Mouse (Mus musculus) stomach, embryonic 16.5 days (tissue): ENCODE measurements around the gene Nmur1. TPM values are rescaled to one million over a fixed set of nuclear protein-coding genes. Genes with fewer than 3 reads are reported as not detected.

Source experiments
- ATAC-seq: fragments of 200-750 bp; cut with Nextera tagmentation; 2 replicates; pipeline ENCODE4 v1.8.0; 2017; ENCODE audit warnings: moderate number of reproducible peaks, moderate TSS enrichment; ENCODE audit not compliant: insufficient read depth, low FRiP score
- H3K27ac ChIP-seq: fragments of 300-500 bp; sonication (generic); 2 replicates; pipeline ENCODE4 v1.5.1; 2014; ENCODE audit warnings: low read length
- H3K27me3 ChIP-seq: fragments of 300-500 bp; sonication (generic); 2 replicates; pipeline ENCODE4 v1.6.1; 2014; ENCODE audit warnings: low read length, control low read depth, mixed read lengths; ENCODE audit not compliant: control insufficient read depth, insufficient read depth
- H3K36me3 ChIP-seq: fragments of 300-500 bp; sonication (generic); 2 replicates; pipeline ENCODE4 v1.6.1; 2014; ENCODE audit warnings: low read length; ENCODE audit not compliant: control insufficient read depth, insufficient read depth
- H3K4me1 ChIP-seq: fragments of 300-500 bp; sonication (generic); 2 replicates; pipeline ENCODE4 v1.6.1; 2014; ENCODE audit warnings: low read length, control low read depth, mixed read lengths; ENCODE audit not compliant: control insufficient read depth, insufficient read depth
- H3K4me2 ChIP-seq: fragments of 300-500 bp; sonication (generic); 2 replicates; pipeline ENCODE4 v1.6.1; 2014; ENCODE audit warnings: low read depth, low read length, mixed read lengths
- H3K4me3 ChIP-seq: fragments of 300-500 bp; sonication (generic); replicated peaks from 2 replicates; pipeline ENCODE4 v1.5.1; 2014; ENCODE audit warnings: mild to moderate bottlenecking, low read length
- H3K9ac ChIP-seq: fragments of 300-500 bp; sonication (generic); 2 replicates; pipeline ENCODE4 v1.6.1; 2014; ENCODE audit warnings: low read length
- H3K9me3 ChIP-seq: fragments of 300-500 bp; sonication (generic); replicated peaks from 2 replicates; pipeline ENCODE4 v1.6.1; 2016; ENCODE audit warnings: low read length, control low read depth; ENCODE audit not compliant: control insufficient read depth
- WGBS: fragments of 180-500 bp; shearing (Covaris S2); extraction: QIAGEN DNeasy Blood & Tissue Kit; methylation state at CpG from one replicate; pipeline ENCODE4 v1.1.7; 2014; 5-methylcytosine and 5-hydroxymethylcytosine counted together
- polyA plus RNA-seq: library from polyadenylated mRNA; unstranded; fragments of >200 nt; fragmentation: Nextera tagmentation; extraction: Ambion mirVana; gene quantifications from 2 replicates; pipeline ENCODE4 v1.2.1, GENCODE M21; 2015

Nmur1 gene
- polyA plus RNA-seq, 1 experiment from 2014 or later = not detected

DNA sequence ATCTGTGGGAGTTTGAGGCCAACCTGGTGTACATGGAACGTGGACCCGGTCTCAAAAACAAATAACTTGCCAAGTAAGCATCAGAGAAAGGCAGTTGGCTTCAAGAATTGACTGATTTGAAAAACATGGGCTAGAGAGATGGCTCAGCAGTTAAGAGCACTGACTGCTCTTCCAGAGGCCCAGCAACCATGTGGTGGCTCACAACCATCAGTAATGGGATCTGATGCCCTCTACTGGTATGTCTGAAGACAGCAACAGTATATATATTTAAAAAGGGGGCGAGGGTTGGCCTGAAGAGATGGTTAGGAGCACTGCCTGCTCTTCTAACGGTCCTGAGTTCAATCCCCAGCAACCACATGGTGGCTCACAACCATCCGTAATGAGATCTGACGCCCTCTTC is 62.4 kb downstream of the Nmur1 start:
- no peaks in the 10 kb centered on the region for H3K36me3 ChIP-seq
- peaks cover 6% of the 10 kb centered on the region for H3K4me1 ChIP-seq
- H3K4me3 ChIP-seq = no peak overlapping the region
- H3K4me2 ChIP-seq = no peak overlapping the region
- 16% methylated on average over 6 of the region's 6 CpGs for WGBS
- H3K9me3 ChIP-seq = no peaks in the 10 kb centered on the region
- no peaks in the 10 kb centered on the region for H3K27me3 ChIP-seq
- no peak overlapping the region for H3K9ac ChIP-seq
- no peak overlapping the region for H3K27ac ChIP-seq
- ATAC-seq = no peak

DNA sequence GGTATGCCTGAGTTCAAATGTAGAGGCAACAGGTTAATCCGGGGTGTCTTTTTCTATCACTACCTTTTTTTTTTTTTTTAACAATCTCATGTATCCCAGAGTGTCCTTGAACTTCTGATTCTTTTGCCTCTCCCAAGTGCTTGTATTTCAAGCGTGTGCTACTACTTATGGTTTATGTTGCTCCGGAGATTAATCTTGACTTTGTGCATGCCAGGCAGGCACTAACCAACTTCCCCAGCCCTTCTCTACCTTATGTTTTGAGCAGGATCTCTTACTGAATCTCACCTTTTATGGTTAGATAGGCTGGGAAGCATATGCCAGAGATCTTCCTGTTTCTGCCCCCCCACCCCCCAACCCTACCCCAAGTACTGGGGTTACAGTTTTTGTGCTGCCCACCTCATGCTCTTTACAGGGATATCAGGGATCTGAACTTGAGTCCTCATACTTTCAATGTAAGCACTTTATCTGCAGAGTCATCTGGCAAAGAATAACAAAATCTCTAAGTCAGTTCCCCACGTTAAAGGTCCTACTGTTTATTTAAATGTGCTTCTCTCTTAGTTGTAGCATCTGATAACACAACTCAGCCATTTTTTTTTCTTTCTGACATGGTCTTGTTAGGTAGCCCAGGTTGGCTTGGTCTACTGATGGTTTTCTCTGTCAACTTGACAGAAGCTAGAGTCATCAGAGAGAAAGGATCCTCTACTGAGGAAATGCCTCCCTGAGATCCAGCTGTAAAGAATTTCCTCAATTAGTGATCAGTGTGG is 64.0 kb downstream of the Nmur1 start:
- H3K4me1 ChIP-seq = peaks cover 14% of the 10 kb centered on the region
- no peak overlapping the region for H3K27ac ChIP-seq
- WGBS = 78% methylated on average over 4 of the region's 4 CpGs
- H3K4me2 ChIP-seq = no peak overlapping the region
- ATAC-seq = no peak
- H3K9me3 ChIP-seq = no peaks in the 10 kb centered on the region
- no peak overlapping the region for H3K4me3 ChIP-seq
- H3K36me3 ChIP-seq = peaks cover 4% of the 10 kb centered on the region; the same call in 1 of the 2 replicates
- no peak overlapping the region for H3K9ac ChIP-seq
- H3K27me3 ChIP-seq = no peaks in the 10 kb centered on the region

DNA sequence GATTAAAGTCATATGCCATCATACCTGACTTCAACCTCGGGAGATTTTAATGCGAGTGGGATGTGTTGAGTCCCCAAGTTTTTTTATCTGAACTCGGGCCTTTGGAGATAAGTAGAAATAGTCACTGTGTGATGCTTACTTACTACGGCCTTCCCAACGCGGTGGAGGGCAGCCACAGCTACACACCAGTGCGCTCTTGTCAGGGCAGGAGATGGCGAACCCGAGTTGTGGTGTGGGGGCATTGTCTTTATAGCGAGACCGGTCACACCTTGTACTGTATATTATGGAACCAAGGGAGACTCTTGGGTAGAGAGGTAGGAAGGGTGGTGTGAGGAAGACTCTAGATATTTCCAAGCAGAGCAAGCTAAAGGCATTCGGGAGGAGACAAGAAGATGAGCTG is 65.6 kb downstream of the Nmur1 start:
- ATAC-seq = no peak
- H3K4me2 ChIP-seq = peak overlapping the region; percentile 75
- H3K36me3 ChIP-seq = peaks cover 16% of the 10 kb centered on the region; the same call in 1 of the 2 replicates
- H3K9me3 ChIP-seq = no peaks in the 10 kb centered on the region
- H3K27me3 ChIP-seq = no peaks in the 10 kb centered on the region
- 19% methylated on average over 12 of the region's 12 CpGs for WGBS
- peak overlapping the region; percentile 94 for H3K9ac ChIP-seq
- peak overlapping the region; percentile 88; the same call in 1 of the 2 replicates for H3K27ac ChIP-seq
- peaks cover 19% of the 10 kb centered on the region for H3K4me1 ChIP-seq
- peak overlapping the region; percentile 81 for H3K4me3 ChIP-seq

DNA sequence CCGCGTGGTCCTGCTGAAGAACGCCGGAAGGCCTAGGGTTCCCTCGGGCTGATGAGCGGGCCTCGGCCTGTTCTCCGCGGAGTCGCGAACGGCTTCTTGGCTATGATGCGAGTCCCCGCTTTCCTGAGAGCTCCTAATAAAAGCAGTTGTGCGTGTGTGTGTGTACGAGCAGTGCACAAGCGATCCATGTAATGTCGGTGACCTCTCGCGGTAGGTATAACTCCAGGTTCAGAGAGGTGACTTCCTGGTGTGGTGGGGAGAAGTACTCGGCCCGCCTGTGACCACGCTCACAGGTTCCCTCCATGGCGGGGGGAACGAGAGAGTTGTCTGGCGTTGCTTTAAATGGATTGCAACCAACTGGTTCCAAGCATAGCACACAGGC is 66.2 kb downstream of the Nmur1 start:
- Histone ChIP-seq H3K4me3 (peak overlapping the region; percentile 81), H3K36me3 (peaks cover 22% of the 10 kb centered on the region; the same call in 1 of the 2 replicates), H3K9me3 (no peaks in the 10 kb centered on the region), H3K9ac (peak overlapping the region; percentile 94), H3K27ac (peak overlapping the region; percentile 88), H3K27me3 (no peaks in the 10 kb centered on the region), H3K4me2 (peak overlapping the region; percentile 75), H3K4me1 (peaks cover 19% of the 10 kb centered on the region)
- WGBS = under 1% methylated on average over 26 of the region's 26 CpGs
- ATAC-seq = peak; percentile 1; the same call in 1 of the 2 replicates

DNA sequence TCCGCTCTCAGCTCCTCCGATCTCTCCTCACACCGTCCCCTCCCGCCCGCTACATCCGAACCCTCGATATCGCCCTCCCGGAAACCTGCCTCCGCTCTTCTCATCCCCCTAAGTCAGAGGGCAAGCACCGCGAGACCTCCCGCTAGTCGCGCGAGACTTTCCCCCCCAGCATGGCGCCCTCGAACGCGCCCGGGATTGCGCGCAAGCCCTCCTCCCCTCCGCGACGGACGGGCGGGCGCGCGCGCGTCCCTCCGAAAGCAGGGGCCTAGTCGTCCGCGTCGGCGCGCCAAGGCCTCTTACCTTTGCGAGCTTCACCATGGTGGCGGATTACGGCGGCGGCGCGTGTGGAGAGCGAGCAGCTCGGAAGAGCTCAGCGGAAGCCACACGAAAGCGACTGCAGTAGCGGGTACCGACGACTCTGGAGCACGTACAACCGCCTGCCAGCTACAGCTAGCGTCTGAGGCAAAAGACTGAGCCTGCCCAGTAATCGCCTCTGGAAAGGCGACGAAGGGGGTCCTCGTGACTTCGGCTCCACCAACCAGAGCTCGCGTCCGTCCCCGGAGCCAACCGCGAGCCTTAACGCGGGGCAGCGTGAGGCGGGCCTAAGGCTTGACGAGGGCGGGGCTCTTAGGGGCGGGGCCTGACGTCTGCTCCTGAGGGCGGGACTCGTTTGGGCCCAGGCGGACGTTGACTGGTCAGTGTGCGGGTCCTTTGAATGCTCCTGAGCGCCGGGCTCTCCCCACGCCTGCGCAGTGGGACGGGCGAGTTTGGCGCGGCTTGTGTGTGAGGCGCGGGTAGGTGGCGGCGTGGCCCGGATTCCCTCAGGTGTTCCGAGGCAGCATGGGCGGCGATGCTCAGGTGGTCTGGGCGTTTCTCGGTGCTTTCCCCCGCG is 66.9 kb downstream of the Nmur1 start, which contains the start of gene Ncl:
Gene Ncl (minus strand): TSS at position 495 of the 892 bp plus-strand sequence.
- Histone ChIP-seq H3K27me3 (no peaks in the 10 kb centered on the region), H3K9ac (peak within 1 kb of the TSS; percentile 95), H3K4me3 (peak within 1 kb of the TSS; percentile 81), H3K4me2 (peak within 1 kb of the TSS; percentile 88), H3K27ac (peak within 1 kb of the TSS; percentile 99), H3K36me3 (peaks cover 23% of the 10 kb centered on the region; the same call in 1 of the 2 replicates), H3K4me1 (peaks cover 19% of the 10 kb centered on the region), H3K9me3 (no peaks in the 10 kb centered on the region)
- WGBS = under 1% methylated on average over 102 of the region's 102 CpGs
- peak; percentile 99 for ATAC-seq

DNA sequence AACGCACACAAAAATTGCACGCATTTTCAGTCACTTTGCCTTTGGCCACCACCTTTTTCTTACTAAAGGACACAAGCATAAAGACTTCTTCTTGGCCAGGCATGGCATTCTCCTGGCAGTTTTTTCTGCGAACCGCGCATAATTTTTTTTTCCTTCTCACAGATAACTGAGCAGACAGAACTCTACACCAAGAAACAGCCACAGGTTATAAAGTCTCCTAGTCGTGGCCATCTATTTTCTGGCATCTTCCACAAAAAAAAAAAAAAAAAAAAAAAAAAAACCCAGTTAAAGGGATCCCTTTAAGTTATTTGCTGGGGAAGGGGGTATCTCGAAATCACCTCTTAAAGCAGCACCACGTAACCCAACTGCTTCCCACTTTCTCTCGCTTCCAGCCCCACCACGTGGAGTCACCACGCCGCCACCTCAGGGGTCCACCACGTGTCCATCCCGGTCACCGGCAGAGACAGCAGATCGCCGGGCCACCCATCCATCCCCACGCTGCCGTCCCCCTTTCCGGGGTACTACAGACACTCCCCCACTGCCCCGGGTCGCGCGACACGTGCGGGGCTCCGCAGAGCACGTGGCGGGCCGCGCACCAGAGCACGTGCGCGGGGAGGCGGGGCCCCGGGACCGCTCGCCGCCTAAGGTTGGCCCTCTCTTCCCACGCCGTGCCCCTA is 67.7 kb downstream of the Nmur1 start:
- H3K27ac ChIP-seq = peak overlapping the region; percentile 99
- H3K9me3 ChIP-seq = no peaks in the 10 kb centered on the region
- WGBS = under 1% methylated on average over 41 of the region's 41 CpGs
- ATAC-seq = no peak; the same call in 1 of the 2 replicates
- peaks cover 24% of the 10 kb centered on the region; the same call in 1 of the 2 replicates for H3K36me3 ChIP-seq
- peak overlapping the region; percentile 81 for H3K4me3 ChIP-seq
- peak overlapping the region; percentile 95 for H3K9ac ChIP-seq
- peak overlapping the region; percentile 88 for H3K4me2 ChIP-seq
- H3K27me3 ChIP-seq = no peaks in the 10 kb centered on the region
- H3K4me1 ChIP-seq = peaks cover 19% of the 10 kb centered on the region

DNA sequence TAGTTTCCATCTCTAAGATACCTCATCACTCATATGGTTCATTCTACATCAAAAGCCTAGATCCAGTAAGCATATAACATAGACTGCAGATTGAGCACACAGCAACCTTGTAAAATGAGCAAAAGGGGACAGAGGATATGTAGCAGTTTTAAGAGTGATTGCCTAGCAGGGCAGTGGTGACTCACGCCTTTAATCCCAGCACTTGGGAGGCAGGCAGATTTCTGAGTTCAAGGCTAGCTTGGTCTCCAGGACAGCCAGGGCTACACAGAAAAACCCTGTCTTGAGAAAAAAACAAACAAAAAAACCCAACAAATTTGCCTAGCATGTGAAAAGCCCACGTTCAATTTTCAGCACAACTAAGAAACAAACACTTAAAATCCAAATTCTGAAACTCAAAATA is 71.8 kb downstream of the Nmur1 start:
- no peak for ATAC-seq
- peaks cover 53% of the 10 kb centered on the region for H3K36me3 ChIP-seq
- 74% methylated on average over 2 of the region's 2 CpGs for WGBS

DNA sequence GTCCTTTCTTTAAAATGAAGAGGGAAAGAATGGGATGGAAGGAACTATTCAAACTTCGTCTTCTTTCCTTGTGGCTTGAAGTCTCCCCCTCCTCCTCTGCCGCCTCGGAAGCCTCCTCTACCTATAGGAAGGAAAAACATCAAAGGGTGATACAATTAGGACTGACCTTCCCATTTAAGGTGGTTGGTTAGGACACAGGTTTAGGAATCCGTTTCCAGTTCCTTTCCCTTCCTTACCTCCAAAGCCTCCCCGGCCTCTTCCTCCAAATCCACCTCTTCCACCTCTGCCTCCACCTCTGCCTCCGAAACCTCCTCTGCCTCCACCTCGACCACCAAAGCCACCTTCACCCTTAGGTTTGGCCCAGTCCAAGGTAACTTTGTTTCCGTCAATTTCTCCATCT is 75.5 kb downstream of the Nmur1 start:
- Histone ChIP-seq H3K4me2 (no peak overlapping the region), H3K27me3 (no peaks in the 10 kb centered on the region), H3K4me3 (no peak overlapping the region), H3K36me3 (peaks cover 43% of the 10 kb centered on the region), H3K27ac (no peak overlapping the region), H3K9me3 (no peaks in the 10 kb centered on the region), H3K9ac (no peak overlapping the region), H3K4me1 (no peaks in the 10 kb centered on the region)
- WGBS = 88% methylated on average over 8 of the region's 8 CpGs
- no peak for ATAC-seq

More for the DNA sequence above, 71.8 kb downstream of the Nmur1 start:
- Histone ChIP-seq H3K27me3 (no peaks in the 10 kb centered on the region), H3K4me1 (peaks cover 13% of the 10 kb centered on the region), H3K9me3 (no peaks in the 10 kb centered on the region), H3K27ac (no peak overlapping the region), H3K9ac (no peak overlapping the region), H3K4me3 (no peak overlapping the region), H3K4me2 (no peak overlapping the region)
